Mouse (Mus musculus) heart, postnatal 36 days (tissue): ENCODE measurements around the gene Apol8. TPM values are rescaled to one million over a fixed set of nuclear protein-coding genes. Genes with fewer than 3 reads are reported as not detected.

ENCODE experiments used
- DNase-seq, 2 experiments: peaks; one replicate each; pipeline ENCODE4 v3.0.0; 2021 to 2022
- intact Hi-C: fragments of 180-260 bp; cut with DNase I; formaldehyde crosslinking; loops from one replicate; pipeline ENCODE4 v1.15.1; 2025
- total RNA-seq, 2 experiments: library from RNA; stranded (reverse); gene quantifications; 2 replicates each; pipeline ENCODE4 v1.2.3; 2021

Gene Apol8
- total RNA-seq, 2 experiments from 2014 or later, result not detected

GRCm38 (mm10) chr15:77789186-77789585 lies 32.4 kb upstream of the Apol8 start:
- intact Hi-C loops, result no loop called here
- DNase-seq, result no peak

- intact Hi-C loops, result no loop called here
- no peak for DNase-seq
Observed at GRCm38 (mm10) chr15:77788356-77788755, 31.6 kb upstream of the Apol8 start.

GRCm38 (mm10) chr15:77785807-77786206 lies 29.0 kb upstream of the Apol8 start:
- no peak for DNase-seq
- intact Hi-C loops, result no loop called here

- intact Hi-C loops, result no loop called here
- DNase-seq, result no peak
Observed at GRCm38 (mm10) chr15:77784039-77784824, 27.4 kb upstream of the Apol8 start.

GRCm38 (mm10) chr15:77782449-77783014 lies 25.7 kb upstream of the Apol8 start:
- intact Hi-C loops, result loop anchor here (2.0 kb wide), 1 partner anchor 134 kb away; no protein-coding TSS in a partner anchor
- peak in 1 of 2 experiments; percentile 56 for DNase-seq

- DNase-seq, result peak; percentile 80 to 87
- intact Hi-C loops, result loop anchor here (1.0 kb wide), 1 partner anchor 142 kb away; no protein-coding TSS in a partner anchor
Observed at GRCm38 (mm10) chr15:77775186-77775963, 18.6 kb upstream of the Apol8 start.

GRCm38 (mm10) chr15:77774303-77774702 lies 17.5 kb upstream of the Apol8 start:
- DNase-seq, result no peak
- intact Hi-C loops, result no loop called here

GRCm38 (mm10) chr15:77773099-77773915 lies 16.5 kb upstream of the Apol8 start:
- DNase-seq, result no peak
- intact Hi-C loops, result no loop called here

- DNase-seq, result no peak
- intact Hi-C loops, result no loop called here
Observed at GRCm38 (mm10) chr15:77770942-77771341, 14.1 kb upstream of the Apol8 start.

- intact Hi-C loops, result no loop called here
- DNase-seq, result no peak
Observed at GRCm38 (mm10) chr15:77770341-77770740, 13.5 kb upstream of the Apol8 start.

GRCm38 (mm10) chr15:77766981-77767380 lies 10.2 kb upstream of the Apol8 start:
- no peak for DNase-seq
- intact Hi-C loops, result no loop called here

GRCm38 (mm10) chr15:77765484-77766093 lies 8.8 kb upstream of the Apol8 start:
- intact Hi-C loops, result no loop called here
- DNase-seq, result no peak

- intact Hi-C loops, result loop anchor here (5.0 kb wide), 1 partner anchor 153 kb away; no protein-coding TSS in a partner anchor
- DNase-seq, result peak; percentile 72 to 79
Observed at GRCm38 (mm10) chr15:77764391-77765006, 7.7 kb upstream of the Apol8 start.

- no peak for DNase-seq
- intact Hi-C loops, result loop anchor here (5.0 kb wide), 1 partner anchor 154 kb away; no protein-coding TSS in a partner anchor
Observed at GRCm38 (mm10) chr15:77763702-77764101, 6.9 kb upstream of the Apol8 start.

GRCm38 (mm10) chr15:77763050-77763449 lies 6.2 kb upstream of the Apol8 start:
- intact Hi-C loops, result loop anchor here (5.0 kb wide), 1 partner anchor 154 kb away; no protein-coding TSS in a partner anchor
- DNase-seq, result no peak

GRCm38 (mm10) chr15:77761561-77762380 lies 5.0 kb upstream of the Apol8 start:
- DNase-seq, result peak in 1 of 2 experiments; percentile 37
- intact Hi-C loops, result loop anchor here (5.0 kb wide), 1 partner anchor 156 kb away; no protein-coding TSS in a partner anchor

GRCm38 (mm10) chr15:77761083-77761482 lies 4.3 kb upstream of the Apol8 start:
- no peak for DNase-seq
- intact Hi-C loops, result loop anchor here (5.0 kb wide), 1 partner anchor 156 kb away; no protein-coding TSS in a partner anchor

GRCm38 (mm10) chr15:77760037-77760436 lies 3.2 kb upstream of the Apol8 start:
- intact Hi-C loops, result loop anchor here (5.0 kb wide), 1 partner anchor 157 kb away; no protein-coding TSS in a partner anchor
- no peak for DNase-seq
